Mouse (Mus musculus): ENCODE data around the gene Kdm7a.

- no peak for TF ChIP-seq CTCF (IDR thresholded peaks at IDR 0.05; ENCODE audit: low read depth, low read length)
- no peak for TF ChIP-seq POLR2A (IDR thresholded peaks at IDR 0.05; ENCODE audit: extremely low read depth, insufficient read depth, low read length)
Observed at GRCm38 (mm10) chr6:39226610-39226955, 20.0 kb upstream of the Kdm7a start.
